Mouse (Mus musculus): ENCODE measurements around the gene Rxfp4. TPM values are rescaled to one million over a fixed set of nuclear protein-coding genes. Genes with fewer than 3 reads are reported as not detected.

Rxfp4 gene
- polyA plus RNA-seq, 1 experiment: 0.06 TPM

DNA sequence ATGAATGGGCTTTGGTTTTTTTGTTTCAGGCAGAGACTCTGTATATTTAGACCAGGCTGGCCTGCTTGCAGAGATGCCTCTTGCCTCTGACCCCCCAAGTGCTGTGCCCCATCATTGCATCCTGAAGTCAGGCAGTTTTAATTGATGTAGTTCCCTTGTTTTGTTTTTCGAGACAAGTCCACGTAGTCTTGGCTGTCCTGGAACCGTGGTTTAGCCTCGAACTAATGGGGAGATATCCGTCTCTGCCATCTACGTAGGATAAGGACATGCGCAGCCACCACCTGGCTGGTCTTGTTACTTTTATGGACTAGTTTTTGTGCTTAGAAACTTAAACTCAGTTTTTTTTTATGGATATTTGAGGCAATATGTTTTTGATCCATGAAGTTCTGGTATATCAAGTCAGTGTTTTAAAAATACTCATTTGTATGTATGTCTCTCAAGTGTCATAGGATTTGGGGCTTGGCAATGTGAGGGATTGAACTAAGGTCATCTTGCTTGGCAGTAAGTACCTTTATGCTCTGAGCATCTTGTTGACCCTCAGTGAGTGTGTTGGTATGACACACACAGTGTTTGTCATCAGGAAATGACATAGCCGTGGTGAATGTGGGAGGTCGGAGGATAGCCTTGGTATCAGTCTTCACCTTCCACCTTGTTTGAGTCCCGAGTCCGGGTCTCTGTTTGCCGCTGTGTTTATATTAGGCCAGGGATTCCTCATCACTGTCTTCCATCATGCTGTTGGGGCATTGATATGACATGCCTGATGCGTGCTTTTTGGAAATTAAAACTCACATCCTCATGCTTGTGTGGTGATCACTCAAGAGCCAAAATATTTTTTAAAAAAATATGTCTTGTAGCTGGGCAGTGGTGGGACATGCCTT, 34.0 kb upstream of the Rxfp4 start:
- H3K27me3 ChIP-seq (replicated peaks; ENCODE audit: control insufficient read depth, insufficient read depth, low read length): no peaks in the 10 kb centered on the region
- H3K4me3 ChIP-seq (ENCODE audit: insufficient read depth, low read depth, low read length): peak overlapping the region; percentile 82
- peak overlapping the region; percentile 95; the same call in 1 of the 2 replicates for H3K27ac ChIP-seq (ENCODE audit: insufficient read depth, low read depth, low read length)
- TF ChIP-seq CTCF (conservative IDR thresholded peaks at IDR 0.05; ENCODE audit: insufficient read depth, insufficient read length, low read depth, low read length): no peak
- no peak for TF ChIP-seq POLR2A (IDR thresholded peaks at IDR 0.05; ENCODE audit: low read depth, low read length)
- 15% methylated on average over 13 of the region's 13 CpGs for WGBS
- peaks cover 13% of the 10 kb centered on the region for H3K36me3 ChIP-seq (ENCODE audit: control insufficient read depth, insufficient read depth, low read length)
- no peak for DNase-seq
- H3K4me1 ChIP-seq (ENCODE audit: control insufficient read depth, insufficient read depth, low read length): peaks cover 7% of the 10 kb centered on the region; the same call in 1 of the 2 replicates

GRCm38 (mm10) chr3:88685958-88686451, 33.1 kb upstream of the Rxfp4 start:
- peak; percentile 15 for TF ChIP-seq POLR2A (IDR thresholded peaks at IDR 0.05; ENCODE audit: low read depth, low read length)
- no peak for TF ChIP-seq CTCF (conservative IDR thresholded peaks at IDR 0.05; ENCODE audit: insufficient read depth, insufficient read length, low read depth, low read length)
- peak; percentile 65 for DNase-seq
- under 1% methylated on average over 45 of the region's 45 CpGs for WGBS

GRCm38 (mm10) chr3:88684980-88685941, 32.3 kb upstream of the Rxfp4 start, which contains the start of gene Khdc4:
Gene Khdc4, plus strand, starts transcription at chr3:88685803.
- peak within 1 kb of the TSS; percentile 95 for H3K27ac ChIP-seq (ENCODE audit: insufficient read depth, low read depth, low read length)
- H3K4me1 ChIP-seq (ENCODE audit: control insufficient read depth, insufficient read depth, low read length): peaks cover 7% of the 10 kb centered on the region; the same call in 1 of the 2 replicates
- H3K4me3 ChIP-seq (ENCODE audit: insufficient read depth, low read depth, low read length): peak within 1 kb of the TSS; percentile 82
- peak; percentile 99 for DNase-seq
- no peaks in the 10 kb centered on the region for H3K27me3 ChIP-seq (replicated peaks; ENCODE audit: control insufficient read depth, insufficient read depth, low read length)
- TF ChIP-seq CTCF (conservative IDR thresholded peaks at IDR 0.05; ENCODE audit: insufficient read depth, insufficient read length, low read depth, low read length): no peak
- peak; percentile 71 for TF ChIP-seq POLR2A (IDR thresholded peaks at IDR 0.05; ENCODE audit: low read depth, low read length)
- peaks cover 5% of the 10 kb centered on the region for H3K36me3 ChIP-seq (ENCODE audit: control insufficient read depth, insufficient read depth, low read length)
- under 1% methylated on average over 47 of the region's 47 CpGs for WGBS

More at GRCm38 (mm10) chr3:88685958-88686451, 33.1 kb upstream of the Rxfp4 start:
- H3K27me3 ChIP-seq (replicated peaks; ENCODE audit: control insufficient read depth, insufficient read depth, low read length): no peaks in the 10 kb centered on the region
- H3K27ac ChIP-seq (ENCODE audit: insufficient read depth, low read depth, low read length): peak overlapping the region; percentile 95
- peaks cover 11% of the 10 kb centered on the region for H3K36me3 ChIP-seq (ENCODE audit: control insufficient read depth, insufficient read depth, low read length)
- peaks cover 7% of the 10 kb centered on the region; the same call in 1 of the 2 replicates for H3K4me1 ChIP-seq (ENCODE audit: control insufficient read depth, insufficient read depth, low read length)
- peak overlapping the region; percentile 82 for H3K4me3 ChIP-seq (ENCODE audit: insufficient read depth, low read depth, low read length)

DNA sequence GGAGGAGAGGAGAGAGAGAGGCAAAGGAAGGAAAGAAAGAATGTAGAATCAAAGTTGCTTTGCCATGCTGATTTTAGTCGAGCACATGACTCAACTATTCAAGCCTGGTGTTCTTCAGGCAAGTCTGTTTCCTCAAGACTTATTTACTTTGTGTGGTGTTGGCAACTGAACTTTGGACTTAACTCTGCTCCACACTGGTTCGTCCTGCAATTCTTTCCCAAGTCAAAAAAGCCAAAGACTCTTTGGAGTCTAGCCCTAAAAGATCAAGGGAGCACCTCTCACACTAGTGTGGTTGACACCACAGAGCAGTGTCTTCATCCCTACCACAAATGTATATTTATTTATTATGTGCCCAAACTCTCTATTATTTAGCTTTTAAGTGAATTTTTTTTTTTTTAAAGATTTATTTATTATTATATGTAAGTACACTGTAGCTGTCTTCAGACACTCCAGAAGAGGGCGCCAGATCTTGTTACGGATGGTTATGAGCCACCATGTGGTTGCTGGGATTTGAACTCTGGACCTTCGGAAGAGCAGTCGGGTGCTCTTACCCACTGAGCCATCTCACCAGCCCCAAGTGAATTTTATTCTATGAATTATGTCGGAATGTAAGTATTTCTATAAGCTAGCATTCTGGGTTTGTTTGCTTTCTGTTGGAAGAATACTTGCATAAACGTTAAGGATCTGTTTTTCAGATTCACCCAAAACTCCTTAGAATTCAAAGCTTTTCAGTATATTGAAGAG, 31.5 kb upstream of the Rxfp4 start:
- peaks cover 1% of the 10 kb centered on the region; the same call in 1 of the 2 replicates for H3K36me3 ChIP-seq (ENCODE audit: control insufficient read depth, insufficient read depth, low read length)
- no peak for TF ChIP-seq POLR2A (IDR thresholded peaks at IDR 0.05; ENCODE audit: low read depth, low read length)
- no peak for TF ChIP-seq CTCF (conservative IDR thresholded peaks at IDR 0.05; ENCODE audit: insufficient read depth, insufficient read length, low read depth, low read length)

DNA sequence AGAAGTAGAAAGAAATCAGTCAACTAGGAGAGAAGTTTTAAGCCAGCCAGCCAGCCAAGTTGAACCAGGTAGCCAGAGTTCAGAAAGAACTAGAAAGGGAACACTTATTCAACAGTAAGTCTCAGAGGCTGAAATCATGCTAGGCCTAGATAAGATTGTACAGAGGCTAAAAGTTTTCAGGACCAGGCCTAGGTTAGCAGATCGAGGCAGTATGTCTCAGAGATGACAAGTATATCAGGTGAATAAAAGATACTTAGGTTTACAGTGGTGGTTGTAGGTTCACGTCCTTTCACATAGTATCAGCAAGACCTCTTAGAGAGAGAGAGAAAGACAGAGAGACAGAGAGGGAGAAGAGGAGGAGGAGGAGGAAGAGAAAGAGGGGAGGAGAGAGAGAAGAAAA, 30.9 kb upstream of the Rxfp4 start:
- WGBS: 70% methylated on average over 2 of the region's 2 CpGs
- peak overlapping the region; percentile 92 for H3K27ac ChIP-seq (ENCODE audit: insufficient read depth, low read depth, low read length)

More for the DNA sequence above, 31.5 kb upstream of the Rxfp4 start:
- peak; percentile 72 for DNase-seq
- H3K27me3 ChIP-seq (replicated peaks; ENCODE audit: control insufficient read depth, insufficient read depth, low read length): no peaks in the 10 kb centered on the region
- peak overlapping the region; percentile 92 for H3K27ac ChIP-seq (ENCODE audit: insufficient read depth, low read depth, low read length)
- WGBS: 28% methylated on average over 8 of the region's 8 CpGs
- H3K4me3 ChIP-seq (ENCODE audit: insufficient read depth, low read depth, low read length): no peak overlapping the region; the same call in 1 of the 2 replicates
- H3K4me1 ChIP-seq (ENCODE audit: control insufficient read depth, insufficient read depth, low read length): peaks cover 7% of the 10 kb centered on the region; the same call in 1 of the 2 replicates

DNA sequence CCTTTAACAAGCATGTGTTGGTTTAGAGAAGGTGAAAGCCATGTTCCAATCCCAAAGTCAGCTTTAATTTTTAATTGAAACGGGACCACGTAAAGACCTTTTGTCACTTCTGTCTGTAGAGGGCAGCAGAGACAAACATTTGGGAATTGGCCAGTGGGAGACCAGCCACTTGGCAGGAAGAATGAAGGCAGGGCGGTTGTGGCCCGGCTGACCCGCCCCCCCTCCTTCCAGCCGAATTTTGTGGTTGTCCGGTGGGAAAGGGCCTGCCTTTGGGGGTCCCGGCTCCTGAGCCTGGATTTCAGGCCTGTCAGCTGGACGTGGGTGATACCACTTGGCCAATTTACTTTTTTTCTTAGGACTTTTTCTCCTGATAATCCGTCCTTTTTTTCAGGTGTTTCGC, 24.5 kb upstream of the Rxfp4 start:
- Histone ChIP-seq H3K27me3 (replicated peaks; ENCODE audit: control insufficient read depth, insufficient read depth, low read length) (no peaks in the 10 kb centered on the region), H3K27ac (ENCODE audit: insufficient read depth, low read depth, low read length) (no peak overlapping the region), H3K36me3 (ENCODE audit: control insufficient read depth, insufficient read depth, low read length) (no peaks in the 10 kb centered on the region), H3K4me3 (ENCODE audit: insufficient read depth, low read depth, low read length) (peak overlapping the region; percentile 46), H3K4me1 (ENCODE audit: control insufficient read depth, insufficient read depth, low read length) (peaks cover 3% of the 10 kb centered on the region; the same call in 1 of the 2 replicates)
- TF ChIP-seq CTCF (conservative IDR thresholded peaks at IDR 0.05; ENCODE audit: insufficient read depth, insufficient read length, low read depth, low read length) (peak; percentile 81), POLR2A (IDR thresholded peaks at IDR 0.05; ENCODE audit: low read depth, low read length) (no peak)
- 2% methylated on average over 11 of the region's 11 CpGs for WGBS
- DNase-seq: peak; percentile 86

More for the DNA sequence above, 30.9 kb upstream of the Rxfp4 start:
- Histone ChIP-seq H3K4me3 (ENCODE audit: insufficient read depth, low read depth, low read length) (no peak overlapping the region), H3K4me1 (ENCODE audit: control insufficient read depth, insufficient read depth, low read length) (peaks cover 7% of the 10 kb centered on the region; the same call in 1 of the 2 replicates), H3K36me3 (ENCODE audit: control insufficient read depth, insufficient read depth, low read length) (no peaks in the 10 kb centered on the region; the same call in 1 of the 2 replicates), H3K27me3 (replicated peaks; ENCODE audit: control insufficient read depth, insufficient read depth, low read length) (no peaks in the 10 kb centered on the region)
- TF ChIP-seq CTCF (conservative IDR thresholded peaks at IDR 0.05; ENCODE audit: insufficient read depth, insufficient read length, low read depth, low read length) (no peak), POLR2A (IDR thresholded peaks at IDR 0.05; ENCODE audit: low read depth, low read length) (no peak)
- DNase-seq: no peak

Measured in kidney, adult 2 months (tissue).